Mouse (Mus musculus) adrenal gland, postnatal 36 days (tissue): ENCODE measurements at regions not wholly inside any gene's neighbourhood (a gene's known extent, or its start where the extent isn't known, plus 50 kb on each side); places are given as distances from the start of the nearest gene placed in this dataset.
"Not testable (repeated sequence)": the region's sequence is repeated elsewhere in the genome, so short reads cannot be mapped to it uniquely, and the experiment has no call there.

Experiments used
- DNase-seq, 2 experiments: peaks; one replicate each; pipeline ENCODE4 v3.0.0; 2021; ENCODE audit warnings: mixed read lengths in 1 of 2

- DNase-seq, result no peak
Measured at GRCm38 (mm10) chr9:91053065-91053793, 309.0 kb upstream of the Zic4 start.

GRCm38 (mm10) chr9:91059460-91059859, 302.8 kb upstream of the Zic4 start:
- DNase-seq, result no peak

GRCm38 (mm10) chr9:91069496-91069895, 292.7 kb upstream of the Zic4 start:
- DNase-seq, result no peak

GRCm38 (mm10) chr9:91073366-91074174, 288.6 kb upstream of the Zic4 start:
- DNase-seq, result peak in 1 of 2 experiments; percentile 6

- no peak for DNase-seq
Measured at GRCm38 (mm10) chr9:91074175-91074480, 288.1 kb upstream of the Zic4 start.

- DNase-seq, result no peak
Measured at GRCm38 (mm10) chr9:91077490-91077889, 284.7 kb upstream of the Zic4 start.

- no peak for DNase-seq
Measured at GRCm38 (mm10) chr9:91083791-91084190, 278.4 kb upstream of the Zic4 start.

- no peak for DNase-seq
Measured at GRCm38 (mm10) chr9:91085923-91086322, 276.3 kb upstream of the Zic4 start.

- no peak for DNase-seq
Measured at GRCm38 (mm10) chr9:91089348-91089747, 272.9 kb upstream of the Zic4 start.

- no peak for DNase-seq
Measured at GRCm38 (mm10) chr9:91091421-91092050, 270.7 kb upstream of the Zic4 start.

- DNase-seq, result no peak
Measured at GRCm38 (mm10) chr9:91101614-91102407, 260.4 kb upstream of the Zic4 start.

GRCm38 (mm10) chr9:91122441-91123035, 239.7 kb upstream of the Zic4 start:
- DNase-seq, result no peak

GRCm38 (mm10) chr9:91123208-91123607, 239.0 kb upstream of the Zic4 start:
- no peak for DNase-seq

GRCm38 (mm10) chr9:91126630-91127245, 235.5 kb upstream of the Zic4 start:
- DNase-seq, result no peak

GRCm38 (mm10) chr9:91128491-91128890, 233.7 kb upstream of the Zic4 start:
- not testable (repeated sequence) for DNase-seq

GRCm38 (mm10) chr9:91130111-91130720, 232.0 kb upstream of the Zic4 start:
- DNase-seq, result no peak

- no peak for DNase-seq
Measured at GRCm38 (mm10) chr9:91131415-91132255, 230.6 kb upstream of the Zic4 start.

- DNase-seq, result no peak
Measured at GRCm38 (mm10) chr9:91132531-91132930, 229.7 kb upstream of the Zic4 start.

GRCm38 (mm10) chr9:91133256-91133920, 228.8 kb upstream of the Zic4 start:
- no peak for DNase-seq

- DNase-seq, result no peak
Measured at GRCm38 (mm10) chr9:91134325-91134724, 227.9 kb upstream of the Zic4 start.
